Mouse (Mus musculus) megakaryocyte, embryonic 14.5 days (primary cell): ENCODE data around the gene Upk3a. TPM values are rescaled to one million over a fixed set of nuclear protein-coding genes. Genes with fewer than 3 reads are reported as not detected.

Experiments
- H3K27me3 ChIP-seq: replicated peaks from 2 replicates; pipeline ENCODE3; 2012; ENCODE audit warnings: inconsistent platforms
- H3K36me3 ChIP-seq: replicated peaks from 2 replicates; pipeline ENCODE3; 2012; ENCODE audit warnings: low read length, inconsistent platforms, mixed read lengths
- H3K4me1 ChIP-seq: 2 replicates; pipeline ENCODE4 v1.6.1; 2012; ENCODE audit warnings: inconsistent platforms
- H3K4me3 ChIP-seq: replicated peaks from 2 replicates; pipeline ENCODE3; 2012; ENCODE audit warnings: moderate library complexity, mild to moderate bottlenecking, inconsistent platforms
- H3K9me3 ChIP-seq: 2 replicates; pipeline ENCODE4 v1.6.1; 2012; ENCODE audit warnings: inconsistent platforms
- FLI1 ChIP-seq: IDR thresholded peaks from 2 replicates; pipeline ENCODE4 v1.6.1; 2012; ENCODE audit warnings: low read length, inconsistent platforms, mixed read lengths
- GATA1 ChIP-seq: IDR thresholded peaks from 3 replicates; pipeline ENCODE4 v1.6.1; 2012; ENCODE audit warnings: mixed read lengths, low read length, inconsistent platforms, borderline replicate concordance
- polyA plus RNA-seq: library from polyadenylated mRNA; stranded (reverse); fragments of >175 nt; gene quantifications from 2 replicates; pipeline ENCODE4 v1.2.3, GENCODE M21; 2012; ENCODE audit warnings: low replicate concordance; ENCODE audit not compliant: insufficient read depth

The Upk3a gene
- polyA plus RNA-seq: not detected in 2 replicates

DNA sequence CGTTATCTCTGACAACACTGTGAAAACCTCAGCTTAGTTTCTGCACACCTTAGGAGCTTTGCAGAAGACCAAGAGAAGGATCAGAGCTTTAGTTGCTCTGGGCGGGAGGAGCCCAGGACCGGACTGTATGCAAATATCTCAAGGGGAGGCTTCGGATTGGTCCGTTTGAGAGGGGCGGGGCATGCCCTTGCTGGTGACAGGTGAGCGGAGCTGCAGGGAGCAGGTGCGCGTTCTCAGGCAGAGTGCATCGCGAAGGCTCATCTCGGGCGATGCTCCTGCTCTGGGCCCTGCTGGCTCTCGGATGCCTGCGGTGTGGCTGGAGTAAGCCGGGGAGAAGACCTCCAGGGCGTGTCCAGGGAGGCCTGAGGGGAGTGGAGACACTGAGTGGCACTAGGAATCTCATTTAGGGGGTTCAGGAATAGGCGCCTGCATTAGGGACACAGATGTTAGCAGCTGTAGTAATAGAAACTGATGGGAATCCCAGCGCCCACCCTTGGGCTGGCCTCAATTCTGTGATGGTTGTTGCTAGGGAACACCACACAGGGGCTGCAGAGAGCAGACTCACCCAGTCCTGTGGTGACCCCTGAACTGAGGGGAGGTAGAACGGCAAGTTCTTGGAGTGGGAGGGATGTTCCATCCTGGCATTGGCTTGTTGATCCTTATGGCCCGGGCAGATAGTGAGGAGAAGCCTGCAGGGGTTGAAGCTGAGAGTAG lies at the start of gene Upk3a:
Upk3a (plus strand) TSS at position 191 of the 714 bp plus-strand sequence.
- Histone ChIP-seq H3K4me3 (peak within 1 kb of the TSS; percentile 46), H3K9me3 (no peaks in the 10 kb centered on the region), H3K27me3 (peaks cover 78% of the 10 kb centered on the region), H3K36me3 (no peaks in the 10 kb centered on the region), H3K4me1 (peaks cover 11% of the 10 kb centered on the region)
- TF ChIP-seq GATA1 (no peak), FLI1 (no peak)

DNA sequence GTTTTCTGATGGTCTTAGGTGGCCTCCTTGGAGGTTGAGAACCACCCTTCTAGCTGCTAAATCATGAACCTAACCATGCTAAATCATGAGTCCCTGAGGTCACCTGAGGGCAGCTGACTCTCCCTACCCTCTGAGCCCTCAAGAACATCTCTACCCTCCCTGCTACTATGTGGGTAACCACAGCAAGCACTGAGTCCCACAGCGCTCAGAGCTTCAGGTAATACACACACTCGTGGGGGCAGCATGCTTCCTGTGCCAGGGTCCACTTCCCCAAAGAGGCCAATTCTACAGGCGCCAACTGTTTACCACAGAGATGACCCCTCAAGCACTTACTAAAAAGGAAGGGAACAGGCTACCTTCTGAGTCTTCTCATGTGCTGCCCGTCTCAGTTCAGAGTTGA lies 48.4 kb upstream of the Upk3a start:
- Histone ChIP-seq H3K9me3 (no peaks in the 10 kb centered on the region), H3K36me3 (no peaks in the 10 kb centered on the region), H3K4me3 (no peak overlapping the region), H3K27me3 (peaks cover 30% of the 10 kb centered on the region), H3K4me1 (peaks cover 16% of the 10 kb centered on the region)
- TF ChIP-seq GATA1 (no peak), FLI1 (no peak)

DNA sequence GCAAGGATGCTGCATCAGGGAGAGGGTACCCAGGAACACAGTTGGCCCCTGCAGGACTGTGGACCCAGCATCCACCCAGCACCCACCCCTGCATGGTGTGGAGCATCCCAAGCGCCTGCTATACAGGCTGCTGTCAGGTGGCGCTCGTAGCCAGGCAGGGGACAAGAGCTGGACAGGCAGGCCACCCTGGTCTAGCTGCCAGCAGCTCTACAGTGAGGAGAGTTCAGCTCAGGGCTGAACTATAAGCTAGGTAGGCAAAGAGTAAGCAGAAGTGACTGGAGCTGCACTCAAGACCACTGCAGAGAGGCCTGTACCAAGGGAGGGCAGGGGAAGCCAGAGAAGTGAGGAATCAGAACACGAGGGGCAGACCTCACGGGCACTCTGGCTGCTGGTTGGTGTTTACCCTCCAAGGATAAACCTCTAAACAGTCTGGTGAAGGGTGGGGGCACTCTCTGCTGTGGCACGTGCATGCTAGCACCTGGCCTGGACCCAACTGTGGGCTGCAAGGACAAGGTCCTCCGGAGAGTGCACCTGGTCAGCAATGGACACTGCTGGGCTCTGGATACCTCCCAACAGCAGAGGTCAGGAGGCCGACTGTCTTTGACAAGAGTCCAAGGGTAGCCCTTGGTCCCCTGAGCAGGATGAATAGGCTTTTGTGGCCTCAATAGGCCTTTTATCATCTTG lies 43.9 kb upstream of the Upk3a start:
- no peak overlapping the region for H3K4me3 ChIP-seq
- no peaks in the 10 kb centered on the region for H3K36me3 ChIP-seq
- H3K9me3 ChIP-seq: no peaks in the 10 kb centered on the region
- peaks cover 58% of the 10 kb centered on the region for H3K27me3 ChIP-seq
- H3K4me1 ChIP-seq: peaks cover 31% of the 10 kb centered on the region
- TF ChIP-seq FLI1 (no peak), GATA1 (no peak)

DNA sequence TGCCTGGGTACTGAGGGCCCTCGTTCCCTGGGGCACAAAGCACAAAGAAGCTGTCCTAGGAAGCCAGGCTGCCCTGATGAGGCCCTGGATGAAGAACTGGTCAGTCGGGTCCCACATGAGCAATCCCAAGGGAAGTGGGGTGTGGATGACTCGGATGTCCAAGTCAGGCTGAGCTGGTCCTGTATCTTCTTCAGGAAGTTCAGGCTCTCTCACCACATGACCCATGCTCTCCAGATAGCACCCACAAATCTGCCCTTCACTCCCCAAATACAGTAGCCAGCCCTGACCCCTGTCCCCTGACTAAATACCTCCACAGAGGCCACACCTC lies 43.4 kb upstream of the Upk3a start:
- Histone ChIP-seq H3K27me3 (peaks cover 62% of the 10 kb centered on the region), H3K4me1 (peaks cover 31% of the 10 kb centered on the region), H3K36me3 (no peaks in the 10 kb centered on the region), H3K9me3 (no peaks in the 10 kb centered on the region), H3K4me3 (no peak overlapping the region)
- TF ChIP-seq FLI1 (no peak), GATA1 (no peak)

DNA sequence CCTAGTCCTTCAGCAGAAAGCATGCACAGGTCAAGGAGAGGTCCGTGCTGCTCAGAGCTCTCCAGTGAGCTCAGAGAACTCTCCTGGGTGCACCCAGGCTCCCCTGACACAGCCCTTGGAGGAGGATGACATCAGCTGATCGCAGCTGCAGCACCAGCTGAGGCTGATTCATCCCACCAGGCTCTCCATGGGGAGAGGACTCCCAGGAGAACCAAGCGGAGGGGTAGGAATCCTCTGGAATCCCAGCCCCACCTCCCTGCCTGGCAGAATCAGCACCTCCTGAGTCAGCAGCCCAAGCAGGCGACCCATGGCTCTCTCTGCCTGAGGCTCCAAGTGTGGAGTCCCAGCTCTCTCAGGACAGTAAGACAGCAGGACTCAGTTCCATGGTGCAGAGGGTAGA lies 41.2 kb upstream of the Upk3a start:
- no peak overlapping the region for H3K4me3 ChIP-seq
- TF ChIP-seq FLI1 (no peak), GATA1 (no peak)
- H3K9me3 ChIP-seq: no peaks in the 10 kb centered on the region
- peaks cover 77% of the 10 kb centered on the region for H3K27me3 ChIP-seq
- H3K4me1 ChIP-seq: peaks cover 31% of the 10 kb centered on the region
- no peaks in the 10 kb centered on the region for H3K36me3 ChIP-seq

DNA sequence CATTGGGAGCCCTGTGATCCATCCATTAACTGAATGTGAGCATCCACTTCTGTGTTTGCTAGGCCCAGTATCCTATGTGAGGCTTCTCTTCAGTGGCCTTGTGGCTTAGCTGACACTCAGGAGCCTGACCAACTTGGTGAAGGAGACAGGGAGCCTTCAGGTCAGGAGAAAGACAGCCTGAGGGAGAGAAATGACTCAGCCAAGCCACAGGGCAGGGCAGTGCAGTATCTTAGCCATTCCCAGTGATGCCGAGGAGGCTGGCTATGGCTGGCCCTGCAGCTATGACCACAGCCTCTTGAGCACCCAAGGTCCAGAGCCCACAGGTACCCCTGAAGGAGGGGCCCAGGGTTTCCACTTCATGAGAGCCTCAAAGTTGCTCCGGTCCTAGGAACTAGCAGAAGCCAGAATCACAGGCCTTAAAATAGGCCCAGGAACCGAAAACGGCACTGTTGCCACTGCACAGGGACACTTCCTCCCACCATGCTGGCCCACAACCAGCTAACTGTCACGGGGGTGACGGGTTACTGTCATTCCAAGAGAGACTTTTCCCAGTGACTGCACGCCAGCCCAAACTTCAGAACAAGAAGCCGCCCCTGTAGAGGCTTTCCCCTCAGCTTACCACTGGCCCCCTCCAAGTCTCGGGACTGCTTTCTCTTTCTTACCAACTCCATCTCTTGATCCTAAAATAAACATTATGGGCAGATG lies 35.2 kb upstream of the Upk3a start:
- TF ChIP-seq FLI1: no peak
- peaks cover 37% of the 10 kb centered on the region for H3K4me1 ChIP-seq
- peak overlapping the region; percentile 72 for H3K4me3 ChIP-seq
- H3K36me3 ChIP-seq: no peaks in the 10 kb centered on the region
- H3K9me3 ChIP-seq: no peaks in the 10 kb centered on the region
- peaks cover 77% of the 10 kb centered on the region for H3K27me3 ChIP-seq

DNA sequence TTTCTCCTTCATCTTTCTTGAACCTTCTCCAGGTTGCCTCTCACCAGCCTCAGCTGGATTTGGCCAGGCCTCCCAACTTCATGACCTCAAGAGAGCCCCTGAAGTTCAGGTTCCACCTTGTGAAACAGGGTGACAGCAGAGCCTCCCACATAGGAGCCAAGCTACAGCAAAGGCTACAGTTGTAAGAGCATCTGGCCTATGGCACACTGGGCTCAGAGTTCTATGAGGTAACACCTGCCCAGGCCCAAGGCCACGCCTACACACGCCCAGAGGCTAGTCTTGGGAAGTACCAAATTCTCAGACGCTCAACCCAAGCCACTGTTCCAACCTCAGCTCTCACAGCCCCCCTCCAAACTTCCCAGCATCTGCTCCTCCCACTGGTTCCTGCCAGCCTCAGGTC lies 34.1 kb upstream of the Upk3a start:
- TF ChIP-seq FLI1: no peak
- no peak for TF ChIP-seq GATA1
- H3K27me3 ChIP-seq: peaks cover 71% of the 10 kb centered on the region
- H3K36me3 ChIP-seq: no peaks in the 10 kb centered on the region
- no peak overlapping the region for H3K4me3 ChIP-seq
- no peaks in the 10 kb centered on the region for H3K9me3 ChIP-seq
- H3K4me1 ChIP-seq: peaks cover 44% of the 10 kb centered on the region

DNA sequence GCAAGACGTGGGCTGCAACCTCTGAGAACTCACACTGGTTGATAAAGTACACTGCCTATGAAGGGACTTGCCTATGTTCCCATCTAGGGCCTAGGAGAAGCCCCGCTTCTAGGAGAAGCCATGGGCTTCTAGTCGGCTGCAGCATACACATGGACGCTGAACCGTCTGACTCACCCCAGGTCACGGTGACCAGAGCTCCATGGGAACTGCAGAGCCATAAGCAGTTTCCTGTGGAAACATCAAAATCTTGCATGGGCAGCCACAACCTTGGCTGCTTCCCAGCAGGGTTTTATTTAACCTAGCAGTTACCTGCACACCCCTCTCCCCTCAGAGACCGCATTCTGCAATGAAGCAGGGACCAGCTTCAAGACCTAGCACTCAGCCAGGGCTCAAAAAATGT lies 33.2 kb upstream of the Upk3a start:
- H3K36me3 ChIP-seq: no peaks in the 10 kb centered on the region
- no peaks in the 10 kb centered on the region for H3K9me3 ChIP-seq
- peaks cover 51% of the 10 kb centered on the region for H3K4me1 ChIP-seq
- peaks cover 66% of the 10 kb centered on the region for H3K27me3 ChIP-seq
- TF ChIP-seq FLI1: no peak
- TF ChIP-seq GATA1: no peak
- no peak overlapping the region for H3K4me3 ChIP-seq

DNA sequence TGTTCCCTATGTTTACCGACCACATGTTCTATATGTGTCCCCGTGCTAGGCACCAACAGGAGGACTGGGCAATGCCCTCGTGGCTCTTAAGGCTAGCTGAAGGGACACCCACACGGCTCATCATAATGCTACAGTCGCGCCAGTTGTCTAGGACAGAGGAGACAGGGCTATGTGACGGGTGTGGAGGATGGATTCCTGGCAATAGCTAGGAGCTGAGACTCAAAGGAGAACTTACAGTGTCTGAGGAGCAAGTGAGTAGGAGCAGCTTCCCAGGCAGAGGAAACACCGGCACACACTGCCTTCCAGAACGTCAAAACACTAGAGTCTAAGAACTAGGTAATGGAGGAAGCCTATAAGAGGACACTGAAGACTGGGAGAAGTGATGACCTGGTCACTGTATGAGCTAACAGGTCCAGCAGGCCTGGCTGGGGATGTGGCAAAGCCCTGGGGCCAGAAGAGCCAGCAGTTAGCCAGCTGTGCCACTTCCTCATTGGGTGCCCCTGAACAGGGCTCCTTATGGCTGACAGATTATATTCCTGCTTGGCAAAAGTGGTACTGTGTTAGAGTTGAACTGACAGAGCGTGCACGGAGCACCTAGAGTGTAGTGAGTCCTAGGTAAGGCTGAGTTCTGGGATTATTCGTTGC lies 31.3 kb upstream of the Upk3a start:
- no peak for TF ChIP-seq FLI1
- TF ChIP-seq GATA1: no peak
- H3K27me3 ChIP-seq: peaks cover 65% of the 10 kb centered on the region
- H3K9me3 ChIP-seq: no peaks in the 10 kb centered on the region
- no peaks in the 10 kb centered on the region for H3K36me3 ChIP-seq
- H3K4me1 ChIP-seq: peaks cover 56% of the 10 kb centered on the region
- no peak overlapping the region for H3K4me3 ChIP-seq
